Mouse (Mus musculus) kidney, postnatal 14 days (tissue): ENCODE measurements at regions not wholly inside any gene's neighbourhood (a gene's known extent, or its start where the extent isn't known, plus 50 kb on each side); places are given as distances from the start of the nearest gene placed in this dataset.

Experiments
- DNase-seq: peaks from one replicate; pipeline ENCODE4 v3.0.0; 2022; ENCODE audit warnings: mixed read lengths

DNA sequence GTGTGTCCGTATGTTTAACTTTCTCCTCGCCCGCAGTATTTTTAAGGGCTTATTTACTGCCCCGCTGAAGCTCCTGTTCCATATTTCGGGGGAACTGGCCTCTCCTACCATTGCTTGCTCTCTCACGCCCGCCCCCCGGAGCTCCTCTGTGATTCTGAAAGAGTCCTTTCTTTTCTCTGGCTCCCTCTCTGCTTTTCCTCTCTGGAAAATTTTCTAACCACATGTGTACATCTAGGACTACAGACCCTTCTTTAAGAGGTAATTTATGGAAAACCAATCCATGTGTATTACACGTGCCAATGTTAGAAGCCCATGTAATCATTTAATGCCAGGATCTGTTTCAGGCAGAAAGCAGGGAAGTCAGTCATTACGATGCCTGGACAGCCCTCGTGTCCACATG lies 106.6 kb upstream of the Oxgr1 start:
- no peak for DNase-seq

DNA sequence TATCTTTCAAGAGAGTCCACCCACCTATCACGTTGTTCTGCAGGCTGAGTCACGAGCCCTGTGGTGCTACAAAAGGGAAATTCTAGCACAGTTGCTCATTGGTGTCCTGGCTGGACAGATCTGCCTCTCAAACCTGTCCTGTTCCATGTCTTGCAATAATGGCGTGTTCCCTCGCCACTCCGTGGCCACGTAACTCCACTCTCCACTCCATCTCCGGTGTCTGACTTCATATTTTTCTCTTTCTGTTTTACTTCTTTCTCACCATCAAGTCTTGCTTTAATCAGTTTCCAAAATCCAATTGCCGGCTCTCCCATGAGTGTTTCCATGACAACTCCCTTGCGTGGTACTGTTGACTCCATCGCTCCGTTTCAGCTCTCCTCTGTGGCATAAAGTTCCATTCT lies 107.1 kb upstream of the Oxgr1 start:
- no peak for DNase-seq

DNA sequence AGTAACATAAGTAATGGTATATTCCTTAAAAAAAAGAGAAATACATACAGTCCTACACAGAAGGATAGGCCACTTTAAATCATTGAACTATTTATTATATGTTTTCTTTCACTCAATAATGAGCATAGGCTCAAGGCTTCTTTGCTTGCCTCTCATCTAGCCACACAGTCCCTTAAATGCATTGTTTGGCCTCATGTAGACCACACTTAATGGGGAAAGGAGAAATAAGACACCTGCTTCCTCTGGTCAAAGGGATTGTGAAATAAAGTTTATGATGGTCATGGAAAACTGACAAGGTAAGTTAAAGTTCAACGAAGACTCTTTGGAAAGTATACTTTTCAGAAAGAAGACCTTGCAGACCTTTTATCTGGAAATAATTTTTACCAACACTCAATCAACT lies 108.4 kb upstream of the Oxgr1 start:
- no peak for DNase-seq

DNA sequence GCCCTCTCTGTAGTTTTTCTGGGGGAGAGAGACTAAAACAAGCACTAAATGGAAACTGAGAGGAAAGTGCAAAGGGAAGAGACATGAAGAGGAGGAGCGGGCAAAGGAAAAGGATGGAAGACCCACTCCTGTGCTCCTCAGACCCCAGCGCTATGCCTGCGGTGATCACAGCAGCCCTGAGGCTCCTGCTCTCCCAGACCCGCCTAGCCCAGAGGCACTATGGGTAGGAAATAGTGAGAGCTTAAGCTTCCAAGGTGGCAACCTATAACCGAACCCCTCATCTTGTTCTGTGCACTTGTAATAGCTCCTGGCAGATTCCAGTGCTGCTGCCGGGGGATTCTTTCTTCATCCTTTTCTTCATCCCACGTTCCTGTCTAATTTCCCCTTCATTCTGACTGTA lies 112.2 kb upstream of the Oxgr1 start:
- no peak for DNase-seq

DNA sequence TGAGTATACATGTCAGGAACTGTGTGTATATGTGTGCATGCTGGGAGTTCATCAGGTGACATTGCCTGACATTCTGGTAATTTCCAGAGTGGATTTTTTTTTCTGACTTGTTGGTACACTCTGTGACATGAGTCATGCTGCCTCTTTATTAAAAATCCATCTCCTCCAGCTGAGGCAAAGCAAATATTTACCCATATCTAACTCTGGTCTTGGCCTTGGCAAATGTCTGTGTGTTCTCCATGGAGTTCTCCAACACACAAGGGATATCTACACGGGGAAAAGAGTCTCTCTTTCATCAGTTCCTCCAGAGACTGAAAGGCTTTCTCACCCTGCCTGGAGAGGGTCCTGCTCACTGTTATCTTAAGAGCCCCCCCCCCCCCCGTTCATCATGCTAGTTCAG lies 111.3 kb upstream of the Mbnl2 start:
- DNase-seq: no peak

DNA sequence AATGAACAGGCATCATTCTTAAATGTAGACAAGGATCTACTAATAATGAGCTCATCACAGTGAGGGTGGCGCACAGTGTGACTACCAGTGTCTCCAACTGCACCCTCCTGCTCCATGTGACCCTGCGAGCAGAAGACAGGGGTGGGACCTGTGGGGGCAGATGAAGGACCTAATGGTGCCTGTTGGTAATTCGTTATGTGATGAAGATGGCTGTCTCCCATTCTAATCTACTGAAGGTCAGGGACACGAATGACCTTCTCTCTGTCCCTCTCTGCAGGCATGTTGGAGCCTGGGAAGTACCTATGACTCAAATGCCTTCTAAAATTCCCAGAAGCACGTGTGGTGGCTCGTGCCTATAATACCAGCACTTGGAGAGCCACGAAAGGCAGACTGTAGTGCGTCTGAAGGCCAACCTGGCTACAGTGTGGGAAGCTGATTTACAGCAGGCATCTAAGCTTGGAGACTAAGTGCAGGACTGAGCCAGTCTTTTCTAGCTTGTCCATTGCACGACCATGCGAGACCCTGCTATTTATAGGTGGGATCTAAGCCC lies 109.9 kb upstream of the Mbnl2 start:
- DNase-seq: no peak

DNA sequence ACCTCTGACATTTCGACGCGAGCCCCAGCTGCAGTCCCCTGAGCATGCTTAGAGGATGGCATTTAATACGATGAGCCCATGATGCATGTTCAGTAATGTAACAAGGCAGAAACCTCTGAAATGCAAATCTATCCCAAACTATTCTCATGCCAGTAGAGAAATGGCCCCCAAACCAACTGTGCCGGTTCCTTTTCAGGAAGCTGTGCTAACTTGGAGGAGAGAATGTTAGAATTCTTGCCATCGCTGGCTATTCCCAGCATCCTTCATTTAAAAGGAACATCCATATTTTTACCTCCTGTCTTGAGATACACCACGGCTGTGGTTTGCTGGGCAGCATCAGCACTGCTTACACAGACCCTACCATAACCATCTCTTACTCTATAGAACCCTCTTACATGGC lies 104.7 kb upstream of the Mbnl2 start:
- no peak for DNase-seq

DNA sequence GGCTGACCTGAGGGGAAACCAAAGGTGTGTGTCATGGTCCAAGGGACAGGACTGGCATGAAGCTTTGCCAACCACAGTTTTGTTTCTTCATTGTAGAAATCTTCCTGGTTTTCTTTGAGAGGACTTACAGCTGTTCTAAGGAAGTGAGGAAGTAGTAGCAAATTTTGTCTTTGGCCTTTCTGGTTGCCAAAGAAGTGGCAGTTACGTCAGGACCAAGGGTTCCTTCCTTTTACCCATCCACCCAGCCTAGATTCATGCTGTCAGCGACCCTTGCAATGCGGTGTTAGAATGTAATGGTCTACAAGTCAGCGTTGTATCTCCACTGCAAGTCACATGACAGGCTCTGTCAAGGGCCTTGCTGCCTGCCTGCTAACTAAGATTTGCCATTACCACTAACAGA lies 103.4 kb upstream of the Mbnl2 start:
- DNase-seq: no peak

DNA sequence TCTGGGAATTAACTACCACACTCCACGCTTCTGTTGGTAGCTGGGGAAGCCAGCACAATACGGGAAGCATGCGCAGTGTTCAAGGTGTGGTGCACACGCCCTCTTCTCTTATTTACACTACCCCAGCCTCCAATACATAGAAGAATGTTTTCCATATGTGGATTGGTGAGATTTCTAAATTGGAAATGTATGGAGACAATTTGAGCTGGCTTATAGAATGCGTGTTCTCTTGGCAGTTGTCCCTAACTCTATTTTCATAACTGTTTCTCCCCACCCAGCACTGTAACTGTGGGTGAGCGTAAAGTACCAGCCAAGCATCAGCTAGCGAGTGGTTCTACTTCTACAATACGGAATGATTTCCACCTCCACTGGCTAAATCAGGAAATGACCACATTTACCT lies 102.6 kb upstream of the Mbnl2 start:
- no peak for DNase-seq

DNA sequence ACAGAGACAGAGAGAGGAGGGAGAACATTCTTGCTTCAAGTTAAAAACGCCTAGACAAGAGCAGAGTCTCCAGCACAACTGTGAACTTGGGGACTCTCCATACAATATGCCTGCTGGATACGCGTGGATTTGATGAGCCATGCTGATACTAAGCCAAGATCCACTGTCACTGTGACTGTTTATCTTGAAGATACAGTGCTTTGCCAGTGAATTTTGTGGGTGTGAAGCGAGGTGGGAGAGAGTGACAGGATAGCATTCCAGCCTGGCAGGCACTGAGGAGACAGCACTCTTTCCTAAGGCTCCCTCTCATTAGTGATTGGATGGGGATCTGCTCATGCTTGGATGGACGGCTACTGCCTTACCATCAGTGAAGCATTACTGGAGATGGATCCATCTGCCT lies 100.9 kb upstream of the Mbnl2 start:
- DNase-seq: no peak

DNA sequence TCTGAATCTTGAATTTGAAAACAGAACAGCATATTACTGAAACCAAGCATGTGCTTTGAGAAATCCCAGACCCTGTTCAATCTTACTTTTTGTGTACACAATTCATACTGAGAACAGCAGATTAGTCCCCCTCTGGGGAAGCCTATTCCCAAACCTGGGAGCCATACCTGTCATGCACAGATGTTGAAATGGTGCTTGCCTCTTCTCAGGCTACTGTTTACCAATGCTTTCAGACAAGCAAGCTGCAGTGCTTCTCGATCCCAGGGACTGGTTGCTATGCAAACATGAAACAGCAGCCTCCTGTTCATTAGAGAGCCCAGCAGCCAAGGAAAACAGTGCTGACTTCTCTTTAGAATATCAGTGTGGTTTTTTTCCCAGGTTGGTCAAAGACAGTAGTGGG lies 80.3 kb upstream of the Mbnl2 start:
- DNase-seq: no peak

DNA sequence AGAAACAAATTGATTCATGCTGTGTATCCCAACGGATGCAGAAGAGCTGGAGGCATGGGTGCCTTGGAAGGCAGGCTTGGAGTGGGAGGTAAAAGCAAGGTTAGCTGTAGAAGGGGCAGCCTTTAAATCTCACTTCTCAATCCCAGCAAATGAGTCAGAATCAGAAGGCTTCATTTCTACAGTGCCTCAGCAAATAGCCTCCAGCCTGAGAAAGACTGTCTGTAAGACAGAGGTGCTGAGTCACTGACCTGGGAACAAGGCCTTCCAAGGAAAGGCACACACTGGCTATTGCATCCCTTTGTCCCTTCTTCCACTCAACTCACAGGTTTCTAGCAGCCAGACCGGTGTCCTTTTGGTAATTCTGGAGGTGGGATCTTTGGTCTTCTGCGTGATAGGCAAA lies 63.7 kb upstream of the Mbnl2 start:
- DNase-seq: no peak

DNA sequence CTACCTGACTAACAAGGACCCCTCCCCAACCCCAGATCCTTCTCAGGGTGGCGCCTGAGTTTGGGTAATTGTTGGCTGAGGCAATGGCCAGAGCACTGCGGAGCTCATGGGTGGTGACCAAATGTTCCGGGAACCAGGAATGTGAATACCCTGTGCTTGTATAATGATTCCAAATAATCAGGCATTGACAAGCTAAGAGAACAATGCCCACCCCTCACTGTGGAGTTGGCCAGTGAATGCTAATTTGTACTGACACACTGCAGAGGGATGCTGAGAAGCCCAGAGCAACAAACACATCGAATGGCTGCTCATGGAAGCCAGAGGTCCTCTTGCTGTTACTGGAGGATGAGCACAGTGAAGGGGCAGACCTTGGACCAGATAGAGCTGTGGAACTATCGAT lies 62.8 kb upstream of the Mbnl2 start:
- DNase-seq: no peak

DNA sequence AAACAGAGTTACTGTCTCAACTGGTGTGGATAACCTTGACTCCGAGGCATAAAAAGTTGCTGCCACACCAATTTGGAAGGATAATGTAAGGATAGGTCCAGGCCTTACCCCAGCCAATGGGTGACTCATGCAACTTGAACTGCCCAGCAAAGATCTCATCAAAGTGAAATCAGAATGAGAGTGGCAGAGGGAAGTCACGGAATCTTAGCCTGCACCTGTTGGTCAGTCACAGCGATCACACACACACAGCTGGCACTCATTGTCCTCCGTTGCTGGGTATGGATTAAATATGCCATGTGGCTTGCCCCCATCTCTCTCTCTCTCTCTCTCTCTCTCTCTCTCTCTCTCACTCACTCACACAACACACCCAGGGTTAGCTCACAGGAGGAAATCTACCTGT lies 56.2 kb upstream of the Mbnl2 start:
- no peak for DNase-seq

DNA sequence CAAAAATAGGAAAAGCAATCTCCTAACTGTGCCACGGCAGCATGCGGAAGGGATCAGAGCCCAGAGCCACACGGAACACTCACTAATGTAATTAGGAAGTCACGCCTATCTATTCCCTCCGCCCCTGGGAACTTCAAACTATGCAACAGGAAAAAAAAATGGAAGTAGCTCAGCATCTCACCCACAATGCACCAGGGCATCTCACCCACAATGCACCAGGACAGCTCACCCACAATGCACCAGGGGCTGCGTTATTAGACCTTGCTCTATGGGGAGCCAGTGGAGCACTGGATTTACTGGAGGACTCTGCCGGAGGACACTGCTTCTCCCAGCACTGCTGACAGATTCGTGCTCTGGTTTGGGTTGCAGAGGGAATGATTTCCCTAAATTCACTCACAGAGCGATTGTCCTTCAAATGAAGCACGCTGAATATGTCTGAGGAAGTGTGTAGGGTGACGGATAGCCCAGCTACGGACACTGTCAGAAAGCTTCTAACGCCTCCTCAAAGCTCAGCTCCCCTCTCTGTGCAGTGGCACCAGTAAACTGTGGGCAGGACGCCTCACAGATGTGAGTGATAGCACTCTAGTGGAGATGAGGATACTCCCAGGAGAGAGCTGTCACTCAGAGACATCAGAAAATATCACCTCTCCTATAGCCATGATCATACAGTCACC lies 51.8 kb upstream of the Mbnl2 start:
- DNase-seq: peak; percentile 7

DNA sequence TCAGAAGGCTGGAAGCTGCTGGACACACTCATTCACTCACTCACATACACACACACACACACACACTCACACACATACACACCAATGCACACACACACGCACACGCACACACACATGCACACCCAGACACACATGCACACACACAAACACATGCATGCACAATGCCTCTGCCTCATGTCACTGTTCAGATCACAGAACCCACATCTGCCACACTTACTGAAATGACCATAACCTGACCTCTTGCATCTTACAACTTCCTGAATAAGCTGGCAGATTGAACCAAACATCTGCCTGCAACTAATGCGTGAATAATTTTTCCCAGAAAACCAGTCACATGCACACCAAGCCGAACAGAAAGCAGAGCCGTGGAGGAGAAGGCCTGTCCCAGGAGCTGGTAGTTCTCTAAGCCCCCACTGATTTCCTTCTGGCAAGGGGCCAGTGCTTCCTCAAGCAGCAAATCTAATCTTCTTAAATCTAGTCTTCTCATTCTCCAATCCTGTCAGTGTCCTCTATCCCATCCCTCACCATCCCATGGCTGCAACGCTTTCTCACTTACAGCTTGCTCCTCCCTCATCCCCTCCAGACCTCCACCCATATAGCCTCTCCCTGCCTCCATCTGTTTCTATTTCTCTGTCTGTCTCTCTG lies 51.1 kb upstream of the Mbnl2 start:
- DNase-seq: peak; percentile 41

DNA sequence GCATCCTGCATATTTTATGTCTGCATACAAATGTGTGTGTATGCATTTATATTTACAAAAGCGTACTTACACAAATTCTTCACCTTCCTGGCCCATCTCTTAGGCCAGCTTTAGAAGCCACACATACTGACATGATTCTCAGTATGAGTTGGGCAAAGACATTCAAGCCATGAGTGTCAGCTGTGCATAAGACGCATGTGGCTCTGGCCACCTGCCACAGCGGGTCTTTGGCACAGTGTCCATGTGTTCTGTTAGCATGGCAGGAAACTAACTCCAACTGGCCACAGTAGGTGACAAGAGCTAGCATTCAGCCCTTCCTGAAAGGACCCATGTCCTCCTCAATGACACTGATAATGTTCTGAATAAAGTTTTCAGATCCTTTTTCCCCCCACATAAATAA lies 49.8 kb upstream of the Mbnl2 start:
- no peak for DNase-seq
